Mouse (Mus musculus): ENCODE results near the gene Phospho2.

GRCm38 (mm10) chr2:69822361-69823128, 33.1 kb downstream of the Phospho2 start:
- no peak for TF ChIP-seq CTCF (IDR thresholded peaks at IDR 0.05; ENCODE audit: low read depth)
- TF ChIP-seq EP300 (IDR thresholded peaks at IDR 0.05; ENCODE audit: low read depth), result no peak

All from liver, postnatal 0 days (tissue).